Mouse (Mus musculus) ES-E14 (cell line): Measurements from ENCODE around the gene Ccdc97.

Experiments used
- HCFC1 ChIP-seq: IDR thresholded peaks from 2 replicates; pipeline ENCODE4 v1.6.1; 2012; ENCODE audit warnings: low read length, inconsistent platforms, borderline replicate concordance; ENCODE audit not compliant: insufficient read depth
- MAFK ChIP-seq: IDR thresholded peaks from 2 replicates; pipeline ENCODE4 v1.6.1; 2014; ENCODE audit warnings: mild to moderate bottlenecking, low read depth, low read length, inconsistent platforms; ENCODE audit not compliant: insufficient read depth

GRCm38 (mm10) chr7:25707581-25708292, 11.2 kb downstream of the Ccdc97 start:
- TF ChIP-seq MAFK (peak; percentile 61; the same call in 1 of the 2 replicates), HCFC1 (no peak)
